Mouse (Mus musculus) liver, embryonic 16.5 days (tissue): ENCODE results near the gene 1520401A03Rik. TPM values are rescaled to one million over a fixed set of nuclear protein-coding genes. Genes with fewer than 3 reads are reported as not detected.

ENCODE experiments used
- ATAC-seq: fragments of 200-750 bp; cut with Nextera tagmentation; 2 replicates; pipeline ENCODE4 v1.8.0; 2017; ENCODE audit warnings: low read depth, mild to moderate bottlenecking, moderate number of reproducible peaks, moderate library complexity
- H3K27ac ChIP-seq: fragments of 300-500 bp; sonication (generic); 2 replicates; pipeline ENCODE4 v1.5.1; 2014; ENCODE audit warnings: mild to moderate bottlenecking, low read length
- H3K27me3 ChIP-seq: fragments of 300-500 bp; sonication (generic); 2 replicates; pipeline ENCODE4 v1.6.1; 2014; ENCODE audit warnings: low read depth, low read length, mixed read lengths; ENCODE audit not compliant: control insufficient read depth, insufficient read depth
- H3K36me3 ChIP-seq: fragments of 300-500 bp; sonication (generic); 2 replicates; pipeline ENCODE4 v1.6.1; 2014; ENCODE audit warnings: mild to moderate bottlenecking; ENCODE audit not compliant: control insufficient read depth, insufficient read depth
- H3K4me1 ChIP-seq: fragments of 300-500 bp; sonication (generic); 2 replicates; pipeline ENCODE4 v1.6.1; 2014; ENCODE audit warnings: low read depth, low read length, mixed read lengths; ENCODE audit not compliant: control insufficient read depth
- H3K4me2 ChIP-seq: fragments of 300-500 bp; sonication (generic); 2 replicates; pipeline ENCODE4 v1.6.1; 2014; ENCODE audit warnings: low read depth, low read length, mixed read lengths
- H3K4me3 ChIP-seq: fragments of 300-500 bp; sonication (generic); 2 replicates; pipeline ENCODE4 v1.5.1; 2014; ENCODE audit warnings: low read depth, mild to moderate bottlenecking, low read length
- H3K9ac ChIP-seq: fragments of 300-500 bp; sonication (generic); 2 replicates; pipeline ENCODE4 v1.6.1; 2014; ENCODE audit warnings: low read depth, low read length
- H3K9me3 ChIP-seq: fragments of 300-500 bp; sonication (generic); replicated peaks from 2 replicates; pipeline ENCODE4 v1.6.1; 2016; ENCODE audit warnings: low read length; ENCODE audit not compliant: control insufficient read depth
- WGBS: fragments of 180-500 bp; shearing (Covaris S2); extraction: QIAGEN DNeasy Blood & Tissue Kit; methylation state at CpG from one replicate; pipeline ENCODE4 v1.1.7; 2014; ENCODE audit not compliant: insufficient replicate concordance; 5-methylcytosine and 5-hydroxymethylcytosine counted together
- polyA plus RNA-seq: library from polyadenylated mRNA; unstranded; fragments of >200 nt; fragmentation: Nextera tagmentation; extraction: Ambion mirVana; gene quantifications from 2 replicates; pipeline ENCODE4 v1.2.1, GENCODE M21; 2015

1520401A03Rik gene
- polyA plus RNA-seq, 1 experiment from 2014 or later, result 0.04 TPM

DNA sequence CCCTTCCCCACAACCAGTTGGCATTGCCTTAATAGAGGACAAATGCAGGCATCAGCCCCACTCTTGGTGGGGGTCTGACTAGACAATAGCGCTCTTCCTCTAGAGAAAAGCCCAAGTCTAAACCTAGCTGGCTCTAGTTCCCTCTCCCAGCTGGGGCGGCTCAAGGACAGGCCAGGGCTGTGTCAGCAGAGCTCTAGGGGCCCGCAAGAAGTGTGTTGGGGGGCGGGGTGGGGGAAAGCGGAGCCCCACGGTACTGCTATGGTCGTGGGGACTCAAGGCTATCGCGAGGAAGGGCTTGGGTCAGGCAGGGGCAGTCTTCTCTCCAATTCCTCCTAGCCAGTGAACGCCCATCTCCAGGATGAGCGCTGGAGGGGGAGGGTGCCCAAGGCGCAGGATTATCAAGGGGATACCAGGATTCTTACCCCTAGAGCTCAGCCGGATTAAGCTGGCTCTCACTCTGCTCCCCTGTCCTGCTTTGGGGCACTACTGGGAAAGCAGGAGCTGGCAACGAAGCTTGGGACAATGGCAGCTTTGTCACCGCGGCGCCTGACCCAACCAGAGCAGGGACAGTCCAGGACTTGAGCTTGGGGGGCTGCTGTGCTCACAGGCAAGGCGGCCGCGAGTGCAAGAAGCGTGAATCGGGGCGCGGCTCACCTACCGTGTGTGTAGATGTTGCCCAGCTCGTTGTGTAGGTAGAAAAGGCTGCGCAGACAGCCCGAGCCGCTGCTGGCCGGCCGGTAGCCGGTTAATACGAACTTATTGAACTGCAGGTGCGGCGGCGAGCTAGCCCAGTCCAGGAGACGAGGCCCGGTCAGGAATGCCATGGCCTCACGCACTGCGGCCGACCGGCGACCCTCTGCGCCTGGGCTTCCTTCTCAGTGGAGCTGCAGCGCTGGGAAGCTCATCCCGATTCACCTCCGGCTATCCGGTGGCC, 16.9 kb upstream of the 1520401A03Rik start:
- Histone ChIP-seq H3K27ac (no peak overlapping the region), H3K9me3 (no peaks in the 10 kb centered on the region), H3K4me2 (peak overlapping the region; percentile 97), H3K4me3 (peak overlapping the region; percentile 71), H3K9ac (peak overlapping the region; percentile 70), H3K27me3 (peaks cover 68% of the 10 kb centered on the region), H3K36me3 (peaks cover 3% of the 10 kb centered on the region), H3K4me1 (peaks cover 28% of the 10 kb centered on the region)
- no peak; the same call in none of the 2 replicates for ATAC-seq
- WGBS, result 3% methylated on average over 48 of the region's 48 CpGs

DNA sequence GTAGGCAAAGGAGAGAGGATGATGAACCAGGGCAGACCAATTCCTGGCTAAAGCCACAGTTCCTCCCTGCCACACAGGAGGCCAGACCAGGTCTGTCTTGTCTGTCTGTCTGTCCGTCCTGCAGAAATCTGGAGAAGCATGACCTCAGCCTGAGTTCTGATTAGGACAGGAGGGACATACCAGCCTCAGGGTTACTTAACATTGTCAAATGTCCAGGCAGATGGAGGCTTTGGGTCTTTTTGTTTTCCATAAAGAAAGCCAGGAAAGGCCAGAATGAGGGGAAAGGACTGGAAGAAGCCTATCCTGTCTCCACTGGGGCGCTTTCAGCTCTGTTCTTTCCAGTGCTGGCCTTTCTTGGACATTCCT, 16.2 kb upstream of the 1520401A03Rik start:
- H3K27ac ChIP-seq, result no peak overlapping the region
- H3K4me3 ChIP-seq, result peak overlapping the region; percentile 71; the same call in 1 of the 2 replicates
- H3K27me3 ChIP-seq, result peaks cover 62% of the 10 kb centered on the region
- H3K9ac ChIP-seq, result no peak overlapping the region
- H3K36me3 ChIP-seq, result peaks cover 3% of the 10 kb centered on the region
- WGBS, result 32% methylated on average over 2 of the region's 2 CpGs
- 0 out of 2 replicates have a peak overlapping the region, but pooled peaks have one; percentile 3 for H3K4me2 ChIP-seq
- H3K4me1 ChIP-seq, result peaks cover 28% of the 10 kb centered on the region
- no peaks in the 10 kb centered on the region for H3K9me3 ChIP-seq
- ATAC-seq, result no peak

DNA sequence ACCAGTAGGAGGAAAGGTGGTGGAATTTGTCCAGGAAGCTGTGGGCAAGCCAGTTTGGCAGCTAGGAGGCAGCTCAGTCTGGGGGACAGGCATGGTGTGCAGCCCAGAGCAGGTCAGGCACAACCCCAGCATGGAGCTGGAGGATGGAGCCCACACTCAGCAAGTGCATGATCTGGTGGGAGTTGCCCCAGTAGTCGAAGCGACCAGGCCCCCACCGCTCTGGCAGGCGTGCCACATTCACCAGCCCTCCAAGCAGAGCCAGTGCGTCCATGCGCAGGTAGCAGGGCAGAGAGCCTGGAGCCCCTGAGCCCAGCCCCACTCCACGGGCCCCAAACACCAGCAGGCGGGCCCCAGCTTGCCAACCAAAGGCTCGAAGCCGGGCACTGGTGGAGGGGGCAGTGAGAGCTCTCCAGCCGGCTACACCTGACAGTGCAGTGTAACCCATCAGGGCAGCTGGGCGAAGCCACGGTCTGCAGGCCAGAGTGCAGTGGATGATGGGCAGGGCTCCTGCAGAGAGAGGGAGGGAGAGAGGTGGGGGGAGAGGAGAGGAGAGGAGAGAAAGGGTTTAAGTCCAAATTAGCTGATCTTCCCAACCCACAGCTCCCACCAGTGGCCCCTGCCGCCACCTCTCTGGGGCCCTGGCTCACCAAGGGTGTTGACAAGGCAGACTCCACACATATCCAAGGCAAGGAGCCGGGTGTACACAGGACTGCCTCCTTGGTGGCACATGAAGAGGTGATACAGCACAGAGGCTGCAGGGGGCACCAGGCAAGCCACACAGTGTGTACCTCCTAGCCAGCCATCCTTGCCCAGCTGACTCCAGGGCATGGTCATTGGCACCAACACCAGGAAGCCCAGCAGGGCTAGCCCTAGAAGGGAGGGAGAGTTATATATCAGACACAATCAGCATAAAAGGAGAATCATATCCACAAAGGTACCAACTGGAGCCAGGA, 15.2 kb upstream of the 1520401A03Rik start:
- Histone ChIP-seq H3K9ac (no peak overlapping the region), H3K4me1 (peaks cover 28% of the 10 kb centered on the region), H3K4me3 (no peak overlapping the region), H3K27ac (no peak overlapping the region), H3K27me3 (peaks cover 51% of the 10 kb centered on the region), H3K4me2 (no peak overlapping the region), H3K9me3 (no peaks in the 10 kb centered on the region), H3K36me3 (peaks cover 3% of the 10 kb centered on the region)
- no peak for ATAC-seq
- WGBS, result 75% methylated on average over 15 of the region's 15 CpGs

DNA sequence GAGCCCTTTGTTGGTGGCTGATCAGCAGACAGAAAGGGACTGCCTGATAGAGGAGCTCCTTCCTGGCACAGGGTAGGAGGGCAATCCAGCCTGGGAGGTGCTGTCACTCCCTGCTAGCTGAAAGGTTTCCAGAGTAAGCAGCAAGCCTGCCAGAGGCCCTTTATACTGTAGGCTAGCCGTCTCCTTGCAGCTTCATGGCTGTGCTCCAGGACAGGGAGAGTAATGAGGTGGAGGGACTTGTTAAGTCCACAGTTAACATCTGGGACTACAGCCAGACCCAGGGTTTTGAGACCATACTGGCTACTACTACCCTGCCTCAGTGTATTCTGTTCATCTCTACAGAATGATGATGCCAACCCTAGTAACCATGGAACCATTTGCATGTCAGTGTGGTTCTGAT, 11.8 kb upstream of the 1520401A03Rik start:
- H3K4me3 ChIP-seq, result no peak overlapping the region
- H3K4me1 ChIP-seq, result peaks cover 10% of the 10 kb centered on the region
- peaks cover 3% of the 10 kb centered on the region for H3K36me3 ChIP-seq
- WGBS, result 83% methylated on average over 1 of the region's 1 CpGs
- peaks cover 18% of the 10 kb centered on the region for H3K27me3 ChIP-seq
- H3K4me2 ChIP-seq, result no peak overlapping the region
- no peaks in the 10 kb centered on the region for H3K9me3 ChIP-seq
- ATAC-seq, result no peak
- no peak overlapping the region for H3K9ac ChIP-seq
- no peak overlapping the region for H3K27ac ChIP-seq

DNA sequence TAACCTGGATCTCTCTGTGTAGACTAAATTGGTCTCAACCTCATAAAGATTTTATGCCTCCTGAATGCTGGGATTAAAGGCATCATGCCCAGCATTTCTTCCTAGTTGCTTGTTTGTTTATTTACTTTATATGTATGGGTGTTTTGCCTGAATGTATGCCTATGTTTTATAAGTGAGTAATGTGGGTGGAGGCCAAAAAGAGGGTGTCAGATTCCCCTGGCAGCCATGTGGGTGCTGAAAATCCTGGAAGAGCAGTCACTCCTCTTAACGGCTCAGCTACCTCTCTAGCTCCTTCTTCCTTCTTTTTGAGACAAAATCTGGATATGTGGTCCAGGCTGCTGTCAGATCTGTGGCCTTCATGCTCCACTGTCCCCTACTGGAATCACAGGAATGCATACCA, 7.9 kb upstream of the 1520401A03Rik start:
- WGBS, result 43% methylated on average over 1 of the region's 1 CpGs
- H3K36me3 ChIP-seq, result no peaks in the 10 kb centered on the region; the same call in 1 of the 2 replicates
- no peak for ATAC-seq

DNA sequence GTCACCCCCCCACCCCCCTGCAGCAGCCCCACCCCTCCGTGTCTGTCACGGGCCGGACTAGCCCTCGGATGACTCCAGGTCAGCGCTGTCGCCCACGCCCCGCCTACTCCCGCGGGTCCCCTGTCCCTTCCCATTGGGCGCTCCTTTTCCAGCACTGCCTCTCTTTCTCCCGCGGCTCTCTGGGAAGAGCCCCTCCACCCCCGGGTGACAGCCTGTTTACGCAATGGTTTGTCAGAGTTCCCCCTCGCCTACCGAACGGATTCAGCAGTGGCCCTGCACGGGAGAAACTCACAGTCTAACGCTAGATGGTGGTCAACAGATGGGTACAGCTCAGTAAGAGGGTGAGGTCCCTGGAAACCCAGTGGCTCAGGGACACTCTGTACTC, 4.2 kb upstream of the 1520401A03Rik start:
- WGBS, result under 1% methylated on average over 20 of the region's 20 CpGs
- ATAC-seq, result peak; percentile 86
- peak overlapping the region; percentile 85 for H3K4me2 ChIP-seq
- peak overlapping the region; percentile 92 for H3K27ac ChIP-seq
- H3K9ac ChIP-seq, result peak overlapping the region; percentile 85
- peaks cover 22% of the 10 kb centered on the region for H3K4me1 ChIP-seq
- H3K36me3 ChIP-seq, result no peaks in the 10 kb centered on the region
- no peaks in the 10 kb centered on the region for H3K9me3 ChIP-seq
- peak overlapping the region; percentile 88 for H3K4me3 ChIP-seq
- no peaks in the 10 kb centered on the region for H3K27me3 ChIP-seq

More for the DNA sequence above, 7.9 kb upstream of the 1520401A03Rik start:
- Histone ChIP-seq H3K4me2 (no peak overlapping the region), H3K4me3 (no peak overlapping the region), H3K4me1 (peaks cover 21% of the 10 kb centered on the region), H3K27ac (no peak overlapping the region), H3K9ac (no peak overlapping the region), H3K27me3 (no peaks in the 10 kb centered on the region), H3K9me3 (no peaks in the 10 kb centered on the region)

DNA sequence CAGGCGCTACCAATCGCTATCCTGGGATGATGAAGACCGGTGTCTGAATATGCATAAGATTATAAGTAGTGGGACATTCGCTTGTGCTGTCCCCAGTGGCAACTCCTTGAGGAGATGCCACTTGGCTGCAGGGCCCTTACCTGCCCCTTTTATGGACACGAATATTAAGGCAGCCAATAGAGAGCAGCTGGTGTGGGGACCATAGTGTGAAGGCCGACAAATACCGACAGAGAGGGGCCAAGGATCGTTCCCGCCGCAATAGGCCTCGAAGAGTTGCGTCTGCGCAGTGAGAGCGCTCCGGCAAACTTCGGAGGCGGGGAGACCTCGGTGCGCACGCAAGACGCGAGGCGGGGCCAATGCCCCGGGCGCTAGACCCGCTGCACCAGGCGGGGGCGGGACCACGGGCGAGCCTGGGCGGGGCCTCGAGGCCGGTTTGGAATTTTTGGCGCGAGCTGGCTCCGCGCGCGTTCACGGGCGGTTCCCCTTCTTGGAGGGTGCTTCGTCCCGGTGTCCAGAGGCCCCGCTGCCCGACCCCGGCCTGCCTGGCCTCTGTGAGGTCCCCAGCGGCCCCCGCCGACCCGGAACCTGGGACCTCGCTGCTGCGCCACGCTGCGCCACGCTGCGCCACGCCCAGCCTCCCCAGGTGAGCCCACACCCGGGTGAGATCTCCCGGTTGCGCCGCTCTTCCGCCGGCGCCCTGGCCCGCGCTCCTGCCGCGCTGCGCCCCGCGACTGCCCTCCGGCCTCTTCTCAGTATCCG, 3.6 kb upstream of the 1520401A03Rik start, which contains the start of gene Pkmyt1:
TSS of gene Pkmyt1 (plus strand) at position 338 of the 759 bp plus-strand sequence.
- no peaks in the 10 kb centered on the region for H3K27me3 ChIP-seq
- H3K36me3 ChIP-seq, result no peaks in the 10 kb centered on the region
- peak within 1 kb of the TSS; percentile 92 for H3K27ac ChIP-seq
- peaks cover 22% of the 10 kb centered on the region for H3K4me1 ChIP-seq
- ATAC-seq, result peak; percentile 91
- WGBS, result 1% methylated on average over 71 of the region's 73 CpGs
- peak within 1 kb of the TSS; percentile 85 for H3K4me2 ChIP-seq
- peak within 1 kb of the TSS; percentile 88 for H3K4me3 ChIP-seq
- H3K9ac ChIP-seq, result peak within 1 kb of the TSS; percentile 85
- H3K9me3 ChIP-seq, result no peaks in the 10 kb centered on the region

DNA sequence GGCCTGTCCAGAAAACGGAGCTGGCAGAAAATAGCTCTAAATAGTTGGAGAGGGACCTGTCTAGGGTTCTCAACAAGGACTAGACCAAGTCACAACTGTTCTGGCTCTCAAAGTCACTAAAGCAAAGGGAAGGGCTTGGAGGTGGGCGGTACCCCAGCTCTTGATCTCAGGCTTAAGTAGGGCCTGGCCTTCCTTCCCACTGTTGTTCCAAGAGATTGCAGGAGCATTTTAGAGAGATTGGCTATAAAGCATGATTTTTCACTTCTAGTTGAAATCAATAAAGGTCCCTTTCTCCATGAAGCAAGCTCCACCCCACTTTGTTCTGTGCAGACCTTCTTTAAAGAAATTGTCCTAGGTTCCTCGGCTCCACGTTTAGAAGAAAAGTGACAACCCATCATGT, 2.9 kb upstream of the 1520401A03Rik start:
- 41% methylated on average over 4 of the region's 4 CpGs for WGBS
- Histone ChIP-seq H3K9me3 (no peaks in the 10 kb centered on the region), H3K9ac (peak overlapping the region; percentile 74), H3K4me3 (peak overlapping the region; percentile 88), H3K36me3 (no peaks in the 10 kb centered on the region), H3K4me1 (peaks cover 22% of the 10 kb centered on the region), H3K27ac (peak overlapping the region; percentile 69), H3K4me2 (peak overlapping the region; percentile 85), H3K27me3 (no peaks in the 10 kb centered on the region)
- no peak for ATAC-seq
